Mouse (Mus musculus): Measurements from ENCODE around the gene Gm49354. TPM values are rescaled to one million over a fixed set of nuclear protein-coding genes. Genes with fewer than 3 reads are reported as not detected.
A peak's percentile ranks its signal among the peaks of the same experiment; 100 is the strongest.
"Not testable (repeated sequence)": the region's sequence is repeated elsewhere in the genome, so short reads cannot be mapped to it uniquely, and the experiment has no call there.

Gm49354 gene
- total and polyA plus RNA-seq, 2 experiments: not detected

GRCm38 (mm10) chr13:59733936-59734335 lies 48.1 kb downstream of the Gm49354 start:
- WGBS: 90% methylated on average over 4 of the region's 4 CpGs
- Histone ChIP-seq H3K79me2 (ENCODE audit: control insufficient read depth, insufficient read depth, low read length) (no peaks in the 10 kb centered on the region), H3K9ac (ENCODE audit: low read depth, low read length) (no peak overlapping the region), H3K27me3 (ENCODE audit: control insufficient read depth, insufficient read depth, low read length) (no peaks in the 10 kb centered on the region), H3K4me3 (ENCODE audit: insufficient read depth, low read depth, low read length) (no peak overlapping the region), H3K4me1 (ENCODE audit: control insufficient read depth, insufficient read depth, low read length) (no peaks in the 10 kb centered on the region), H3K27ac (replicated peaks; ENCODE audit: insufficient read depth, low read depth, low read length) (no peak overlapping the region), H3K36me3 (ENCODE audit: control insufficient read depth, insufficient read depth, low read length) (no peaks in the 10 kb centered on the region)
- DNase-seq (ENCODE audit: extremely low read depth, low read depth, low spot score): no peak
- TF ChIP-seq CTCF (IDR thresholded peaks at IDR 0.05; ENCODE audit: low read depth, low read length) (no peak), POLR2A (IDR thresholded peaks at IDR 0.05; ENCODE audit: extremely low read depth, insufficient read depth, low read length) (no peak)

- H3K9ac ChIP-seq (ENCODE audit: low read depth, low read length): no peak within 1 kb of the TSS
- WGBS: 44% methylated on average over 7 of the region's 7 CpGs
- DNase-seq (ENCODE audit: extremely low read depth, low read depth, low spot score): no peak
- H3K4me3 ChIP-seq (ENCODE audit: insufficient read depth, low read depth, low read length): no peak within 1 kb of the TSS
- H3K36me3 ChIP-seq (ENCODE audit: control insufficient read depth, insufficient read depth, low read length): no peaks in the 10 kb centered on the region
- H3K79me2 ChIP-seq (ENCODE audit: control insufficient read depth, insufficient read depth, low read length): no peaks in the 10 kb centered on the region
- no peak within 1 kb of the TSS for H3K27ac ChIP-seq (replicated peaks; ENCODE audit: insufficient read depth, low read depth, low read length)
- TF ChIP-seq CTCF (IDR thresholded peaks at IDR 0.05; ENCODE audit: low read depth, low read length): no peak
- no peak for TF ChIP-seq POLR2A (IDR thresholded peaks at IDR 0.05; ENCODE audit: extremely low read depth, insufficient read depth, low read length)
- no peaks in the 10 kb centered on the region for H3K27me3 ChIP-seq (ENCODE audit: control insufficient read depth, insufficient read depth, low read length)
- no peaks in the 10 kb centered on the region for H3K4me1 ChIP-seq (ENCODE audit: control insufficient read depth, insufficient read depth, low read length)
Measured at GRCm38 (mm10) chr13:59731652-59732051, 50.4 kb downstream of the Gm49354 start, which contains the start of gene Spata31d1d. Gene Spata31d1d (minus strand): TSS chr13:59731752.

GRCm38 (mm10) chr13:59728378-59729093 lies 53.5 kb downstream of the Gm49354 start:
- Histone ChIP-seq H3K9ac (ENCODE audit: low read depth, low read length) (no peak overlapping the region), H3K79me2 (ENCODE audit: control insufficient read depth, insufficient read depth, low read length) (no peaks in the 10 kb centered on the region), H3K4me1 (ENCODE audit: control insufficient read depth, insufficient read depth, low read length) (no peaks in the 10 kb centered on the region), H3K4me3 (ENCODE audit: insufficient read depth, low read depth, low read length) (no peak overlapping the region), H3K27me3 (ENCODE audit: control insufficient read depth, insufficient read depth, low read length) (0 out of 2 replicates have a peak, but pooled peaks cover 2% of the 10 kb centered on the region), H3K36me3 (ENCODE audit: control insufficient read depth, insufficient read depth, low read length) (no peaks in the 10 kb centered on the region), H3K27ac (replicated peaks; ENCODE audit: insufficient read depth, low read depth, low read length) (no peak overlapping the region)
- DNase-seq (ENCODE audit: extremely low read depth, low read depth, low spot score): peak; percentile 41
- WGBS: 22% methylated on average over 7 of the region's 7 CpGs
- TF ChIP-seq POLR2A (IDR thresholded peaks at IDR 0.05; ENCODE audit: extremely low read depth, insufficient read depth, low read length) (no peak), CTCF (IDR thresholded peaks at IDR 0.05; ENCODE audit: low read depth, low read length) (peak; percentile 91)

GRCm38 (mm10) chr13:59726139-59726867 lies 55.7 kb downstream of the Gm49354 start:
- no peak for DNase-seq (ENCODE audit: extremely low read depth, low read depth, low spot score)
- Histone ChIP-seq H3K4me1 (ENCODE audit: control insufficient read depth, insufficient read depth, low read length) (no peaks in the 10 kb centered on the region), H3K27me3 (ENCODE audit: control insufficient read depth, insufficient read depth, low read length) (0 out of 2 replicates have a peak, but pooled peaks cover 2% of the 10 kb centered on the region), H3K4me3 (ENCODE audit: insufficient read depth, low read depth, low read length) (no peak overlapping the region), H3K9ac (ENCODE audit: low read depth, low read length) (no peak overlapping the region), H3K27ac (replicated peaks; ENCODE audit: insufficient read depth, low read depth, low read length) (no peak overlapping the region), H3K36me3 (ENCODE audit: control insufficient read depth, insufficient read depth, low read length) (no peaks in the 10 kb centered on the region), H3K79me2 (ENCODE audit: control insufficient read depth, insufficient read depth, low read length) (no peaks in the 10 kb centered on the region)
- WGBS: 34% methylated on average over 29 of the region's 29 CpGs
- TF ChIP-seq POLR2A (IDR thresholded peaks at IDR 0.05; ENCODE audit: extremely low read depth, insufficient read depth, low read length): no peak
- no peak for TF ChIP-seq CTCF (IDR thresholded peaks at IDR 0.05; ENCODE audit: low read depth, low read length)

GRCm38 (mm10) chr13:59722089-59722488 lies 60.0 kb downstream of the Gm49354 start:
- not testable (repeated sequence) for DNase-seq (ENCODE audit: extremely low read depth, low read depth, low spot score); H3K79me2 ChIP-seq (ENCODE audit: control insufficient read depth, insufficient read depth, low read length); H3K27me3 ChIP-seq (ENCODE audit: control insufficient read depth, insufficient read depth, low read length); H3K27ac ChIP-seq (replicated peaks; ENCODE audit: insufficient read depth, low read depth, low read length); H3K4me3 ChIP-seq (ENCODE audit: insufficient read depth, low read depth, low read length); H3K4me1 ChIP-seq (ENCODE audit: control insufficient read depth, insufficient read depth, low read length); H3K9ac ChIP-seq (ENCODE audit: low read depth, low read length); H3K36me3 ChIP-seq (ENCODE audit: control insufficient read depth, insufficient read depth, low read length)
- 84% methylated on average over 1 of the region's 1 CpGs for WGBS

- TF ChIP-seq CTCF (IDR thresholded peaks at IDR 0.05; ENCODE audit: low read depth, low read length): no peak
- TF ChIP-seq POLR2A (IDR thresholded peaks at IDR 0.05; ENCODE audit: extremely low read depth, insufficient read depth, low read length): no peak
- no peak for DNase-seq (ENCODE audit: extremely low read depth, low read depth, low spot score)
- 93% methylated on average over 1 of the region's 1 CpGs for WGBS
- Histone ChIP-seq H3K79me2 (ENCODE audit: control insufficient read depth, insufficient read depth, low read length) (no peaks in the 10 kb centered on the region), H3K4me1 (ENCODE audit: control insufficient read depth, insufficient read depth, low read length) (no peaks in the 10 kb centered on the region), H3K9ac (ENCODE audit: low read depth, low read length) (no peak overlapping the region), H3K27me3 (ENCODE audit: control insufficient read depth, insufficient read depth, low read length) (no peaks in the 10 kb centered on the region), H3K36me3 (ENCODE audit: control insufficient read depth, insufficient read depth, low read length) (no peaks in the 10 kb centered on the region), H3K4me3 (ENCODE audit: insufficient read depth, low read depth, low read length) (no peak overlapping the region), H3K27ac (replicated peaks; ENCODE audit: insufficient read depth, low read depth, low read length) (no peak overlapping the region)
Measured at GRCm38 (mm10) chr13:59719475-59719874, 62.6 kb downstream of the Gm49354 start.

GRCm38 (mm10) chr13:59718857-59719440 lies 63.1 kb downstream of the Gm49354 start:
- H3K9ac ChIP-seq (ENCODE audit: low read depth, low read length); H3K4me3 ChIP-seq (ENCODE audit: insufficient read depth, low read depth, low read length); H3K79me2 ChIP-seq (ENCODE audit: control insufficient read depth, insufficient read depth, low read length); DNase-seq (ENCODE audit: extremely low read depth, low read depth, low spot score); H3K27me3 ChIP-seq (ENCODE audit: control insufficient read depth, insufficient read depth, low read length); H3K36me3 ChIP-seq (ENCODE audit: control insufficient read depth, insufficient read depth, low read length); H3K4me1 ChIP-seq (ENCODE audit: control insufficient read depth, insufficient read depth, low read length); H3K27ac ChIP-seq (replicated peaks; ENCODE audit: insufficient read depth, low read depth, low read length): not testable (repeated sequence)
- WGBS: 36% methylated on average over 6 of the region's 6 CpGs

All from liver, adult 2 months (tissue).